Mouse (Mus musculus) intestine, embryonic 14.5 days (tissue): ENCODE results near the gene Mpzl1. TPM values are rescaled to one million over a fixed set of nuclear protein-coding genes. Genes with fewer than 3 reads are reported as not detected.

Experiments used
- ATAC-seq: fragments of 200-750 bp; cut with Nextera tagmentation; replicated peaks from 2 replicates; pipeline ENCODE4 v1.8.0; 2017; ENCODE audit warnings: low read depth, moderate number of reproducible peaks, moderate TSS enrichment, moderate library complexity; ENCODE audit not compliant: low FRiP score, low TSS enrichment
- DNase-seq: peaks from one replicate; pipeline ENCODE4 v3.0.0-alpha.2; 2018; ENCODE audit warnings: low spot score
- H3K27ac ChIP-seq: fragments of 300-500 bp; sonication (generic); 2 replicates; pipeline ENCODE4 v1.5.1; 2014; ENCODE audit warnings: low read depth, mild to moderate bottlenecking, control low read depth
- H3K27me3 ChIP-seq: fragments of 300-500 bp; sonication (generic); replicated peaks from 2 replicates; pipeline ENCODE4 v1.6.1; 2014; ENCODE audit warnings: low read length, control low read depth; ENCODE audit not compliant: control insufficient read depth, insufficient read depth
- H3K36me3 ChIP-seq: fragments of 300-500 bp; sonication (generic); 2 replicates; pipeline ENCODE4 v1.6.1; 2014; ENCODE audit warnings: low read length, control low read depth; ENCODE audit not compliant: control insufficient read depth, insufficient read depth
- H3K4me1 ChIP-seq: fragments of 300-500 bp; sonication (generic); replicated peaks from 2 replicates; pipeline ENCODE4 v1.6.1; 2014; ENCODE audit warnings: low read length, control low read depth, mixed read lengths; ENCODE audit not compliant: control insufficient read depth, insufficient read depth
- H3K4me2 ChIP-seq: fragments of 300-500 bp; sonication (generic); 2 replicates; pipeline ENCODE4 v1.6.1; 2014; ENCODE audit warnings: low read length
- H3K4me3 ChIP-seq: fragments of 300-500 bp; sonication (generic); 2 replicates; pipeline ENCODE4 v1.5.1; 2014; ENCODE audit warnings: low read depth, low read length, control low read depth, mixed read lengths
- H3K9ac ChIP-seq: fragments of 300-500 bp; sonication (generic); 2 replicates; pipeline ENCODE4 v1.6.1; 2014; ENCODE audit warnings: mild to moderate bottlenecking, low read length
- H3K9me3 ChIP-seq: fragments of 300-500 bp; sonication (generic); 2 replicates; pipeline ENCODE4 v1.6.1; 2016; ENCODE audit warnings: low read length, control low read depth; ENCODE audit not compliant: control insufficient read depth
- WGBS: fragments of 180-500 bp; shearing (Covaris S2); extraction: QIAGEN DNeasy Blood & Tissue Kit; methylation state at CpG from one replicate; pipeline ENCODE4 v1.1.7; 2014; 5-methylcytosine and 5-hydroxymethylcytosine counted together
- polyA plus RNA-seq: library from polyadenylated mRNA; unstranded; fragments of >200 nt; fragmentation: Nextera tagmentation; extraction: Ambion mirVana; gene quantifications from 2 replicates; pipeline ENCODE4 v1.2.1, GENCODE M21; 2014

Mpzl1 gene
- polyA plus RNA-seq, 1 experiment from 2014 or later, result 172 TPM

DNA sequence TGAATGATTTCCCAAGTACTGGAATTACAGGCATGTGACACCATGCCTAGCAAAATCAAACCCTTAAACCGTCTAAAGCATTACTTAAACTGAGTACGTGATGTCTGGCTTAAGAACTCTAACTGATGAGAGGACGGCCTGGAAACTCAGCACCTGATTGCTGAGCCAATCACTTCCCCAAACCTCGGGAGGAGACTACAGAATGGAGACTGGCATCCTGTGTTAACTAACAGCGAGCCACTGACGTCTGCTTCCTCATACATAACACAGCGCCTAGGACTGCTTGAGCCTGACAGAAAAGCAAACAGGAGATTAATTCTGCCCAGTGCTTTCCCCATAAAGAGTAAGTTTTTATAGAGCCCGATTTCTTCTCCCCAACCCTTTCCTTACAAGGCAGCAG, 30.1 kb downstream of the Mpzl1 start:
- no peak overlapping the region for H3K4me2 ChIP-seq
- WGBS, result 84% methylated on average over 8 of the region's 8 CpGs
- no peaks in the 10 kb centered on the region for H3K27me3 ChIP-seq
- H3K27ac ChIP-seq, result no peak overlapping the region
- ATAC-seq, result no peak
- H3K9me3 ChIP-seq, result no peaks in the 10 kb centered on the region
- H3K9ac ChIP-seq, result no peak overlapping the region
- peaks cover 4% of the 10 kb centered on the region for H3K4me1 ChIP-seq
- H3K4me3 ChIP-seq, result no peak overlapping the region
- DNase-seq, result no peak
- H3K36me3 ChIP-seq, result peaks cover 77% of the 10 kb centered on the region

DNA sequence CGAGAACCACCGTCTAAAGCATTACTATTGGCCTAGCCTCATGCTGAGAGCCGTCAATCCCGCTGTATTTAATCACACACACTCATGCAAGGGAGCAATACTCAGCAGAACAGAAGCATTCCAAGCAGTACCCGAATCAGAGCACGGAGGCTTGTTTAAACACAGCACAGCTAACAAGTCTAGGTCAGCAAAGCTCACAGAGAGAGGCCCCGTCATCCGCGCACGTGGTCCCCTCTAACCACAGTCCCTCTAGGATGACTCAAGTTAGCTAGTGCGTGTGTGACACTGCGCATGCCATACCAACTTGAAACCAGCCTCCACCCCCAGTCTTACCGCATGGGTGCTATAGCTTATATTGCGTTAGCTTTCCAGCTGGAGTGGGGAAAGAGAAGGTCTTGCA, 31.1 kb downstream of the Mpzl1 start:
- Histone ChIP-seq H3K27me3 (no peaks in the 10 kb centered on the region), H3K27ac (no peak overlapping the region), H3K4me1 (no peaks in the 10 kb centered on the region), H3K9ac (no peak overlapping the region), H3K36me3 (peaks cover 81% of the 10 kb centered on the region), H3K4me2 (no peak overlapping the region), H3K4me3 (no peak overlapping the region), H3K9me3 (no peaks in the 10 kb centered on the region)
- 88% methylated on average over 14 of the region's 14 CpGs for WGBS
- DNase-seq (no peak), ATAC-seq (no peak)

DNA sequence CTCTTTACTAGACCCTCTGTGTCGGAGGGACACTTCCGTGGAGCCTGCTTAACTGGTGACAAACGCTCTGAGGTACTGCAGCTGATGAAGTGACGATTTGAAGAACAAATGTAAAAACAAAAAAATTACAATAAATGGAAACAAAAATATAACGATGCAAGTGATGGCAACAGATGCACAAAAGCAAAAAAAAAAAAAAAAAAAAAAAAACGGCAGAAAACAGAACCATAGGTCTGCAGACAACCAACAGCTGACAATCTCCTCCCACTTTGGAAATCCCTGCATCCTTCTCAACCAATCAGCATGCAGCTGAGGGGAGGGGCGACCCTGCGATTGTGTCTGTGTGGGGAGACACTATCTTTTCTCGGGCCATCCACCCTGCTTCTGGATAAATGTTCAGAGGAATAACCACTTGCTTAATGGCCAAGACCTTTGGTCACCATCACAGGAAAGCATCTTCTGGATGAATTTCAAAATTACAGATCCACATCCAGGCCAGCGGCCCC, 32.5 kb downstream of the Mpzl1 start:
- Histone ChIP-seq H3K9me3 (no peaks in the 10 kb centered on the region), H3K4me1 (no peaks in the 10 kb centered on the region), H3K4me2 (no peak overlapping the region), H3K27ac (no peak overlapping the region), H3K27me3 (no peaks in the 10 kb centered on the region), H3K9ac (no peak overlapping the region), H3K4me3 (no peak overlapping the region), H3K36me3 (peaks cover 76% of the 10 kb centered on the region)
- DNase-seq (no peak), ATAC-seq (no peak)
- WGBS, result 81% methylated on average over 10 of the region's 10 CpGs

DNA sequence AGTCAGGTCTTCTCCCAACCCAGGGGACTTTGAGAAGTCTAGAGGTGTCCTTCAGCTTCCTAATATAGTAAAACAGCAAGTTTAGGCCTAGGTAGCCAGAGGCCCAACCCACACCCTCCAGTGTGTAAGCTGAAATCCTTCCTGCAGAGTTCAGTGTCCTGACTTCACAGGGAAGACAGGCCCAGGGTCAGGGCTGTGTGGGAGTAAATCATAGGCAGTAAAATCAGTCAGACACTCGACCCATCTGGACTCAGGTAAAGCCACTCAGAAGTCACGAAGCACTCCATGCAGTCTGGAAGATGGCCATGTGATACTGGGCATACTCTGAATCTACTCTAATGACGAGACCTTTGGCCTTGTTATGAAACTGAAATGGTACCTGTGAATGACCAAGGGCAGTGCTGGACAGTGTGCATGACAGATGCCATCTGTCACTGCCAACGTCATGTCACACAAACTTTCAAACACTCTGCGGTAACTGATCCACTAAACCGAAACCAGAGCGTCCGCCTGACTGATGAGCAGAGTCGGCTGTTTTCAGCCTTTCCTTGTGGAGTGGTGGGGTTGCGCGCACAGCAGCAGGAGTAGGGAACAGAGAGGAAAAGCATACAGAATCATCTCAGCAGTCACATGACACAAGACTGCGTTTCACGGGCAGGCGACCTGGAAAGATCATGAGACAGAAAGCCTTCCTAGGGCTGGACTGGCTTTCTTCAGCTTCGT, 39.5 kb downstream of the Mpzl1 start:
- 71% methylated on average over 15 of the region's 15 CpGs for WGBS
- H3K27ac ChIP-seq, result no peak overlapping the region

DNA sequence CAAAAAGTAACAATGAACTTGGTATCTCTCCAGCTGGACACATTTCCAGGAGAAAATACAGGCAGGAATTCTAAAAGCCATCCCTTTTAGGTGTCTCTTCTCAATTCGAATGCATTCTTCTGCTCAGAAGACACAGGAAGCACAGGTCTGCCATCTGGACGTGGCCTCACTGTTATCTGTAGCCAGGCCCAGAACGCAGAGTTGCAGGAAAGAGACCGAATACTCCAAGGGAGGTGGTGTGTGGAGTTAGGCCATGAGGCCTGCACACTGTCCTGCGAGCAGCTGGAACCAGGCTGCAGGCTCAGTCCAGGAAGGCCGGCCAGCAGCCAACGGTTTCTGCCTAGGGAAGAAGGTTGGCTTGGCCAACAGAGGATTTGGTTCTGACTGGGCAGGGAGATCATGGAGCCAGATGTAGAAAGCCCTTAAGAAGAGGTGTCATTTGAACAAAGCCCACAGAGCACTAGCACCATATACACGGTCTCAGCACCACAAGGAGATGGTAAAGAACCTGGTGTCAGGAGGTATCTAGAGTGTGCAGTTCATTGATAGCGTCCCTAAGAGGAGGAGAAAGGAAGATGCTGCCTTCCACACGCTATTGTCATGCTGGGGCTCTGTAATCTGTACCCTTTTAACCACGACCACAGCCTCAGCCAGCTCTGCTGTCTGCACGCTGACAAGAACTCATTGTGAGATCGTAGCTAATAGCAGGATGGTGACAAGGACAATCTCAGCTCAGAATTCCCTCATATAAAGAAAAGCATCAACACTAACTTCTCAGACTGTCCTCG, 41.8 kb downstream of the Mpzl1 start:
- Histone ChIP-seq H3K9me3 (no peaks in the 10 kb centered on the region), H3K36me3 (peaks cover 39% of the 10 kb centered on the region), H3K27ac (no peak overlapping the region), H3K4me1 (peaks cover 18% of the 10 kb centered on the region), H3K4me3 (no peak overlapping the region), H3K27me3 (no peaks in the 10 kb centered on the region), H3K9ac (no peak overlapping the region), H3K4me2 (no peak overlapping the region)
- DNase-seq (no peak), ATAC-seq (no peak)
- WGBS, result 84% methylated on average over 14 of the region's 14 CpGs

More for the DNA sequence above, 39.5 kb downstream of the Mpzl1 start:
- DNase-seq (no peak), ATAC-seq (no peak)
- no peaks in the 10 kb centered on the region for H3K9me3 ChIP-seq
- no peak overlapping the region for H3K9ac ChIP-seq
- H3K4me1 ChIP-seq, result no peaks in the 10 kb centered on the region; the same call in 1 of the 2 replicates
- peaks cover 58% of the 10 kb centered on the region for H3K36me3 ChIP-seq
- no peak overlapping the region for H3K4me2 ChIP-seq
- no peak overlapping the region for H3K4me3 ChIP-seq
- H3K27me3 ChIP-seq, result no peaks in the 10 kb centered on the region

DNA sequence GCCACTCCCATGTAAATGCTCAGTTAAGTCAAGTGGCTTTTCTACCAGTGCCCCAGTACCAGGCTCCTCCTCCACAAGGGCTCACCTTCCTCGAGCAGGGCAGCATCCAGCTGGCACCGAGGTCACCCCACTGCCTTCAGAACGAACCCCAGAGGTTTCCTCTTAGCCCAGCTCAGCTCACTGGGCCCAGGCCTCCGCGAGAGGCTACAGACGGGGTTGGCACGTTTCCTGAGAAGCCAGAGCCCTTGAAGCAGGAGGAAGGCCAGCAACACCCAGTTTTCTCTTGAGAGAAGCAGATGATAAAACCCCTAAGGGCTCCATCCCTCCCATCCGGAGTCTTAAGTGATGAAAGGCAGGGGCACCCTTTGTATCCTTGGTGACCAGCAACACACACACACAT, 43.6 kb downstream of the Mpzl1 start:
- no peak for ATAC-seq
- WGBS, result 70% methylated on average over 8 of the region's 8 CpGs
- Histone ChIP-seq H3K27me3 (no peaks in the 10 kb centered on the region), H3K27ac (no peak overlapping the region), H3K9ac (no peak overlapping the region), H3K9me3 (no peaks in the 10 kb centered on the region), H3K4me1 (peaks cover 20% of the 10 kb centered on the region), H3K4me3 (no peak overlapping the region), H3K4me2 (no peak overlapping the region), H3K36me3 (peaks cover 32% of the 10 kb centered on the region)
- no peak for DNase-seq

DNA sequence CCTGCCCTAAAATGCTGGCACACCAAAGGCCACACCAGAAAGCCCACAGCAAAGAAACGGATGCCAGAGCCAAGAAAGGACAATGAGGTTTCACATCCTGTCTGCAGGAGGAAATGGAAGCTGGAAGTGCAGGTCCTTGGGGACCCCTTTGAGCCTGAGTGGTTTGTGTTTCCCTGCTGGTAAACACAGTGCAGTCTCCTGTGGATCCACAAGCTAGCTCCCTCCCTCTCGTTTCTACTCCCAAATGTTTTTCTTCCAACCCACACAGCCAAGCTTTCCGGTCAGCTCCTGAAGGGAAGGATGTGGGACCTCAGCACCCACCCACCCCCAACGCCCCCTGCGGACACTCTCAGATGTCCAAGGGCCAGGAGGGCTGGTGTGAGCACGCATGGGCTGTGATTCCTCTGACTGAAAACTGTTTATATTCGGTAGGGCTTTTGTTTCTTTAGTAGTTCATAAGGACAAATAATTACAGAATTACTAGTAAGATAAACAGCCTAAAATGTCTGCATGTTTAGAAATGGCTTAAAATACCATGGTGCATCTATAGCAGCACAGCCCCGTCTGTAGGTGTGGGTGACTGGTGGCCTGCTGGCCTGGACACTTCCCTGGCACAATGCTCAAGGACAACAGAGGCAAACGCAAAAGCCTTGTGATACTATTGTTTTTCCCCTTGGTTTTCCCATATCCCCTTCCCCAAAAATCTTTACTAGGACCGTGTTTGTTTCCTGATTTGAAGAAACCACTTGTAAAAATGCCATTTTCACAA, 44.9 kb downstream of the Mpzl1 start:
- Histone ChIP-seq H3K4me2 (no peak overlapping the region), H3K36me3 (peaks cover 26% of the 10 kb centered on the region), H3K4me3 (no peak overlapping the region), H3K9ac (no peak overlapping the region), H3K27me3 (no peaks in the 10 kb centered on the region), H3K4me1 (peaks cover 22% of the 10 kb centered on the region), H3K27ac (peak overlapping the region; percentile 69; the same call in 1 of the 2 replicates), H3K9me3 (no peaks in the 10 kb centered on the region)
- 26% methylated on average over 10 of the region's 10 CpGs for WGBS
- ATAC-seq, result no peak
- DNase-seq, result no peak

DNA sequence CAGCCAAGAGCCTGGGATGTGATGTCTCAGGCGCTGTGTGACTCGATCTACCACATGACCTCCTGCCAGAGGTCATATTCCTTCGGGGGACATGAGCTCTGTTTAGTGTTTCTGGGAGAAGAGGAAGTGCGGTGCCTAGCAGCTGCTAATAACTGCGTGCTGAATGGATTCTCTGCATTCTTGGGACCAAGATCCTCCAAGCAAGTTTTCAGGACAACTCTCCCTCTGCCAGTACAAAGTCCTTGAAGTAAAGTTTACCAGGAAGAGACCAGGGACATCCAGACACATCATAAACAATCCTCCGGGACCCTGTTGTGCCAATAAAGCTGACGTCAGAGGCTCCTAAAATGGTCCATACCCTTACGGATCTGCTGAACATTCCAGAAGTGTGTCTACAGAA, 46.5 kb downstream of the Mpzl1 start:
- no peak overlapping the region for H3K4me2 ChIP-seq
- H3K4me3 ChIP-seq, result no peak overlapping the region
- no peaks in the 10 kb centered on the region for H3K9me3 ChIP-seq
- no peak overlapping the region; the same call in 1 of the 2 replicates for H3K27ac ChIP-seq
- peaks cover 22% of the 10 kb centered on the region for H3K4me1 ChIP-seq
- WGBS, result 21% methylated on average over 8 of the region's 8 CpGs
- no peak overlapping the region for H3K9ac ChIP-seq
- H3K36me3 ChIP-seq, result peaks cover 17% of the 10 kb centered on the region
- ATAC-seq, result no peak
- no peaks in the 10 kb centered on the region for H3K27me3 ChIP-seq
- no peak for DNase-seq
